Mouse (Mus musculus): ENCODE measurements around the gene Ttll5. TPM values are rescaled to one million over a fixed set of nuclear protein-coding genes. Genes with fewer than 3 reads are reported as not detected.

Gene Ttll5
- total RNA-seq, 1 experiment from 2014 or later: 21.7 TPM

GRCm38 (mm10) chr12:86014174-86014573, 189.7 kb downstream of the Ttll5 start:
- ATAC-seq (replicated peaks in 1 of 2; ENCODE audit: insufficient read depth in 1 of 2, low FRiP score in 2 of 2, low TSS enrichment in 1 of 2, low read depth in 1 of 2, poor library complexity in 2 of 2, severe bottlenecking in 2 of 2): no peak

DNA sequence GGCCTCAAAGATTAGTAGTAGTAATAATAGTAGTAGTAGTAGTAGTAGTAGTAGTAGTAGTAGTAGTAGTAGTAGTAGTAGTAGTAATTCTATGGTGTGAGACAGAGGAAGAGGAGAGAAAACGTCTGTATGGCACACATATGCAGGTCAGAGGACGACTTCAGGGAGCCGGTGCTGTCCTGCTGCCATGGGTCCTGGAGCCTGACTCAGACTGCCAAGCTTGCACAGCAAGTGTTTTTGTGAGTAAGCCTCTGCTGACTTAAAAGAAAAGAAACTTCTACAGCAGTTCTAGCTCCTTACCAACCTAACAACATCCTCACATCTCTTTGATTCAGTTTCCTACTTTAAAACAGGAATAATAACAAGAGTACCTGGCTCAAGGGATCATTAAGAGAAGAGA, 190.2 kb downstream of the Ttll5 start:
- no peak for ATAC-seq (replicated peaks in 1 of 2; ENCODE audit: insufficient read depth in 1 of 2, low FRiP score in 2 of 2, low TSS enrichment in 1 of 2, low read depth in 1 of 2, poor library complexity in 2 of 2, severe bottlenecking in 2 of 2)

GRCm38 (mm10) chr12:86015114-86015513, 190.7 kb downstream of the Ttll5 start:
- ATAC-seq (replicated peaks in 1 of 2; ENCODE audit: insufficient read depth in 1 of 2, low FRiP score in 2 of 2, low TSS enrichment in 1 of 2, low read depth in 1 of 2, poor library complexity in 2 of 2, severe bottlenecking in 2 of 2): no peak

- no peak for ATAC-seq (replicated peaks in 1 of 2; ENCODE audit: insufficient read depth in 1 of 2, low FRiP score in 2 of 2, low TSS enrichment in 1 of 2, low read depth in 1 of 2, poor library complexity in 2 of 2, severe bottlenecking in 2 of 2)
Measured at GRCm38 (mm10) chr12:86017360-86017759, 192.9 kb downstream of the Ttll5 start.

DNA sequence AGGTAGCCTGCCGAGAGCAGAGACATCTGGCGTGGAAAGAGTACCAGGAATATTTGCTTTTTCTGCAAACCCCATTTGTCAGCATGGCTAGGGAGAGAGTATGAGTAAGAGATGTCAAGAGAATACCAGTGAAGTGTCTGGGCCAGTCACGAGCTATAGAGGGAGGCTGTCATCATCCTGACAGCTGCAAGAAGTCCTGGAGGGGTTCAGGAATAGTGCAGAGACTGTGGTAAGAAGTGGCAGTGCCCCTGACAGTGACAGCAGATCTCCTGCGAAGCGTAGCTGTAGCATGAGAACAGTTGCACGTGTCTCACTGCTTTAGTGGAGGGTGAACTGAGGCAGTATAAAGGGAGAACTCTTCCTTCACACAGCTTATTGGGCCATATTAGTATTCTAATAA, 197.1 kb downstream of the Ttll5 start:
- no peak for ATAC-seq (replicated peaks in 1 of 2; ENCODE audit: insufficient read depth in 1 of 2, low FRiP score in 2 of 2, low TSS enrichment in 1 of 2, low read depth in 1 of 2, poor library complexity in 2 of 2, severe bottlenecking in 2 of 2)

- ATAC-seq (replicated peaks in 1 of 2; ENCODE audit: insufficient read depth in 1 of 2, low FRiP score in 2 of 2, low TSS enrichment in 1 of 2, low read depth in 1 of 2, poor library complexity in 2 of 2, severe bottlenecking in 2 of 2): no peak
Measured at GRCm38 (mm10) chr12:86022282-86022984, 198.0 kb downstream of the Ttll5 start.

DNA sequence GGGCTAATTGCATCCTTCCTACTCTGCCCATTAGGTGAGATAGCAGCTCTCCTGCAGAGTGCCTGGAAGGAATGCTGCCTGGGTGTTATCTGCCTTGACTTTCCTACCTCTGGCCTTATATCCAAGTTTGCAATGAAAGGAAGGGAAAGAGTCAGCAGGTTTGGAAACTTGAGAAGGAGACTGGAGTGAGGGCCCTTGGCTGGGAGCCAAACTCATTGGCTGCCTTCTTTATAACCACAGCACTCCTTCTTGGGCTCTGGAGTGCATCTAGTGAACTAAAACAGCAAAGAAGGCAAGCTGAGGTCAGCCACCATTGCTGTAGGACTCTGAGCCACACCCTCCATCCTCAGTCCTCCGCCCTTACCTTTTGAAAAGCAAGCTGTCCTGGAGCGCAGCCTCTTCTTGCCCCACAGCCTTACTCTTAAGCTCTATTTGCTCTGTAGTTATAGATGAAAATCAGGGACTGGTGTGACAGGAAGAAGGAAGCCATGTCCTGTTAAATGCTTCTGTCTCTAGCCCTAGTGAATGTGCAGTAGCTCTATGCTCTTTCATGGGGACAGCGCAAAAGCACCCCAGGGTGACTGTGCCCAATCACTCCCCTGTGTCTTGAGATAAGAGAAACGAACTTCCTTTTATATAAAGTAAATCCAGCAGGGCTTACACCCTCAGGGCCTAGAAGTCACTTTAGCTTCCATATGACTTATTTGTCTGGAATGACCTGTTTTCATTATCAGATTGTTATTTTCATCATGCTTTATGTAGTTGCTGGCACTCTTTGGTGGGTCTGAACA, 198.8 kb downstream of the Ttll5 start:
- no peak for ATAC-seq (replicated peaks in 1 of 2; ENCODE audit: insufficient read depth in 1 of 2, low FRiP score in 2 of 2, low TSS enrichment in 1 of 2, low read depth in 1 of 2, poor library complexity in 2 of 2, severe bottlenecking in 2 of 2)

GRCm38 (mm10) chr12:86024426-86024825, 200.0 kb downstream of the Ttll5 start:
- ATAC-seq (replicated peaks in 1 of 2; ENCODE audit: insufficient read depth in 1 of 2, low FRiP score in 2 of 2, low TSS enrichment in 1 of 2, low read depth in 1 of 2, poor library complexity in 2 of 2, severe bottlenecking in 2 of 2): no peak

DNA sequence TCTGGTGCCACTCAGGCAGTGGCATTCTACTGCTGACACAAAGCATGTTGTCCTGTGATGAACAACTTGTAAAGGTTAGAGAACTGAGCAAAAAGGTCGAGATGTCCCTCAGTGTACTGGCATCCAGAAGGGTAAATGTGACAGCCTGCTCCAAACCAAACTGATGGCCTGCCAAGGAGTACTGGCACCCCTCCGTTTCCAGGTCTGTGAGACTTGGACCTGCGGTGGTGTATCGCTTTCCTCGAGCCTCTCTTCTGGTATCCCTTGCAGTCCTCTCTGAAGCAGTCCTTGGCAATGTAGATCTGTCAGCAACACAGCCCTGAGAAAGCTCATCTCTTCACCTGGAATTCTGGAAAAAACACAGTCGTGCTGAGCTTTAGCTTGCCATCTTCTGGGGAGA, 201.0 kb downstream of the Ttll5 start:
- ATAC-seq (replicated peaks in 1 of 2; ENCODE audit: insufficient read depth in 1 of 2, low FRiP score in 2 of 2, low TSS enrichment in 1 of 2, low read depth in 1 of 2, poor library complexity in 2 of 2, severe bottlenecking in 2 of 2): no peak

GRCm38 (mm10) chr12:86027000-86027399, 202.5 kb downstream of the Ttll5 start:
- no peak for ATAC-seq (replicated peaks in 1 of 2; ENCODE audit: insufficient read depth in 1 of 2, low FRiP score in 2 of 2, low TSS enrichment in 1 of 2, low read depth in 1 of 2, poor library complexity in 2 of 2, severe bottlenecking in 2 of 2)

- ATAC-seq (replicated peaks in 1 of 2; ENCODE audit: insufficient read depth in 1 of 2, low FRiP score in 2 of 2, low TSS enrichment in 1 of 2, low read depth in 1 of 2, poor library complexity in 2 of 2, severe bottlenecking in 2 of 2): no peak
Measured at GRCm38 (mm10) chr12:86027747-86028146, 203.3 kb downstream of the Ttll5 start.

GRCm38 (mm10) chr12:86030932-86031331, 206.5 kb downstream of the Ttll5 start:
- ATAC-seq (replicated peaks in 1 of 2; ENCODE audit: insufficient read depth in 1 of 2, low FRiP score in 2 of 2, low TSS enrichment in 1 of 2, low read depth in 1 of 2, poor library complexity in 2 of 2, severe bottlenecking in 2 of 2): no peak

DNA sequence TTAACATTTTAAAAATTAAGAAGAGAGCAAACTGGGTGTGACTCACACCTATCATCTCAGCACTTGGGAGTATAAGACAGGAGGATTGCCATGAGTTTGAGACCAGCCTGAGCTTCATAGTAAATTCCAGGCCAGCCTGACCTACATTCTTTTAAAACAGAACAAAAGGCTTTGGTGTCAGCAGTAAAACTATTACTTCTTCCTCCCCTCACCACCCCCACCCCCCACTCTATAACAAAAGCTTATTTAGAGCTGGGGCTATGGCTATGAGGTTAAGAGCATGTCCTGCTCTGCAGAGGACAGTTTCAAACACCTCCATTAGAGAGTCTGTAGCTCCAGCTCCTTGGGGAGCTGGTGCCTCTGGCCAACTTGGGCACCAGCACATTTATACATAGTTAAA, 211.1 kb downstream of the Ttll5 start:
- ATAC-seq (replicated peaks in 1 of 2; ENCODE audit: insufficient read depth in 1 of 2, low FRiP score in 2 of 2, low TSS enrichment in 1 of 2, low read depth in 1 of 2, poor library complexity in 2 of 2, severe bottlenecking in 2 of 2): no peak

- no peak for ATAC-seq (replicated peaks in 1 of 2; ENCODE audit: insufficient read depth in 1 of 2, low FRiP score in 2 of 2, low TSS enrichment in 1 of 2, low read depth in 1 of 2, poor library complexity in 2 of 2, severe bottlenecking in 2 of 2)
Measured at GRCm38 (mm10) chr12:86036368-86037166, 212.1 kb downstream of the Ttll5 start.

GRCm38 (mm10) chr12:86037235-86037921, 212.9 kb downstream of the Ttll5 start:
- ATAC-seq (replicated peaks in 1 of 2; ENCODE audit: insufficient read depth in 1 of 2, low FRiP score in 2 of 2, low TSS enrichment in 1 of 2, low read depth in 1 of 2, poor library complexity in 2 of 2, severe bottlenecking in 2 of 2): no peak

- ATAC-seq (replicated peaks in 1 of 2; ENCODE audit: insufficient read depth in 1 of 2, low FRiP score in 2 of 2, low TSS enrichment in 1 of 2, low read depth in 1 of 2, poor library complexity in 2 of 2, severe bottlenecking in 2 of 2): no peak
Measured at GRCm38 (mm10) chr12:86039078-86039477, 214.6 kb downstream of the Ttll5 start.

DNA sequence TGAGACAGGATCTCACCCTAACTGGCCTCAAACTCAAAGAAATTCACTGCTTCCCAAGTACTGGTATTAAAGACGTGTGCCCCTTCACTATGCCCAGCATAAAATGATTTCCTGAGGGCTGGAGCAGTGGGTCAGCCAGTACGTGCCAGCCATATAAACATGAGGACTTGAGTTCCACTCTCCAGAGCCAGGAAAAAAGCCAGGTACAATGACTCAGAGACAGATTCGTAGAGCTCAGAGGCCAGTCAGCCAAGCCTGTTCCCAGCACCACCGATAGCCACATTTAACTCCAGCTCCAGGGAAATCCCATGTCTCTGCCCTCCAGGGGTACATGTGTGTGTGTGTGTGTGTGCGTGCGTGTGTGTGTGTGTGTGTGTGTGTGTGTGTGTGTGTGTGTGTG, 215.3 kb downstream of the Ttll5 start:
- no peak for ATAC-seq (replicated peaks in 1 of 2; ENCODE audit: insufficient read depth in 1 of 2, low FRiP score in 2 of 2, low TSS enrichment in 1 of 2, low read depth in 1 of 2, poor library complexity in 2 of 2, severe bottlenecking in 2 of 2)

Measured in hematopoietic stem cell, adult 5-6 weeks (primary cell).